Mouse (Mus musculus) embryo, embryonic 9.5 days (tissue): Measurements from ENCODE around the gene Fsd1.

Source experiments
- DNase-seq: peaks from one replicate; pipeline ENCODE4 v3.0.0-alpha.2; 2017; ENCODE audit errors: extremely low spot score

Gene Fsd1

DNA sequence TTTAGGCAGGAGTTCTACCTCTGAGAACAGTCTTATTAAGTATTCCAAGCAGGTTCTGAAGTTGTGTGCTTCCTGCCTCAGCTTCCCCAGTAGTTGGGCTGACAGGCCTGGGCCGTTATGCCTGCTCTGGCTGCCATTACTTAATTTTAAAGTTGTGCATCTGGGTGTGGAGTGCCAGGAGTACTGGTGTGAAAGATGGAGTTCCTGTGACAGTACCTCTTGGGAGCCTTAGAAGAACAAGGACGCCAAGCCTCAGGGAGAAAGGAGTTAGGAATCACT lies 23.6 kb downstream of the Fsd1 start:
- no peak for DNase-seq

GRCm38 (mm10) chr17:56010255-56010654 lies 23.9 kb downstream of the Fsd1 start:
- no peak for DNase-seq

DNA sequence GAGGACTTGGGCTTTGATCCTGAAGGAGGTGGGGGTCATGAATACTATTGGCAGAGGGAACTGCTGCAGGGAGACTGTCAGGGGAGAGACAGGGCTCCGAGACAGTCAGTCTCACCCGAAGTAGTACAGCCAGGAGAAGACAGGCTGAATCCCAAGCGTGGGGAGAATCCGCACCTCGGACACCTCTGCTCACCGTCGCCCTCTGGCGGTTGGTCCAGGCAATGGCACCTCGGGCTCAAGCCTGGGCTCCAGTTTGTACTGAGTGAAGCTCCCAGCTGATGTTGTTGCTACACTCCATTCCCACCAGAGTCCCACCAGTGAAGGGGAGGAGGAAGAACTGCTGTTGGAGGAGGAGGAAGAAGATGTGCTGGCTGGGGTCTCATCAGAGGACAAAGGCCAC lies 24.4 kb downstream of the Fsd1 start:
- DNase-seq, result peak; percentile 81

GRCm38 (mm10) chr17:56011441-56011840 lies 25.1 kb downstream of the Fsd1 start:
- no peak for DNase-seq

GRCm38 (mm10) chr17:56015293-56015692 lies 29.0 kb downstream of the Fsd1 start:
- DNase-seq, result no peak

GRCm38 (mm10) chr17:56016382-56016781 lies 30.1 kb downstream of the Fsd1 start:
- no peak for DNase-seq

- DNase-seq, result no peak
These were observed 30.8 kb downstream of the Fsd1 start for GRCm38 (mm10) chr17:56016793-56017785.

- no peak for DNase-seq
These were observed 31.5 kb downstream of the Fsd1 start for GRCm38 (mm10) chr17:56017848-56018247.

- DNase-seq, result no peak
These were observed 32.2 kb downstream of the Fsd1 start for GRCm38 (mm10) chr17:56018347-56019131.

DNA sequence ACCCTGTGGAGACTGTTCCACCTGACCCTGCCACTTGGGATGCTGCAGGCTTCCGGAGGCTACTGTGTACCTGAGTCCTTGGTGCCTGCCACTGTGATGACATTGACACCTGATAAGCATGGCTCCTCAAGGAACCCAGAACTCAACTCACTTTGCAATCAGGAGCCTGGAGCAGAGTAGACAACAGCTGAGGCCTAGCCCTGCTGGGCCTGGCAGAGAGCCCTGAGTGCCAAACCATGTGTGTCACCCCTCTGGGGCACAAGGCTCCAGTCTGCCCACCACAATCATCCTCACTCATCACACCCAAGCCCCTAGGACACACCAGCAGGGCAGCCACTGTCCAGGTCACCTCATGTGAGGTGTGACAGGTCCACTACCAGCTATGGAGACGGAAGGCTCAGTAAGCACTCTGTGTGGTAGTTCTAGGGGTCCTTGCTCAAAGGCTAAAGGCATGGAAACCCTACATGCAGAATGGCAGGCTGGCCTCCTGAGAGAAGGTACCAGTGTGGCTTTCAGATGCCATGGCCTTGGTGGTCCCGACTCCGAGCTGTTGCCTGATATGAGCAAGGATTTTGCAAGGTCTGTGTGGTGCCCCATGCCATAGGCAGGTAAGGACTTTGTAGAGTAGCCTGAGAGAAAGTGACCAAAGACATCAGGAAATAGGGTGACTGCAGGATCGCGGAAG lies 34.2 kb downstream of the Fsd1 start:
- DNase-seq, result no peak

- no peak for DNase-seq
These were observed 35.0 kb downstream of the Fsd1 start for GRCm38 (mm10) chr17:56021161-56021910.

DNA sequence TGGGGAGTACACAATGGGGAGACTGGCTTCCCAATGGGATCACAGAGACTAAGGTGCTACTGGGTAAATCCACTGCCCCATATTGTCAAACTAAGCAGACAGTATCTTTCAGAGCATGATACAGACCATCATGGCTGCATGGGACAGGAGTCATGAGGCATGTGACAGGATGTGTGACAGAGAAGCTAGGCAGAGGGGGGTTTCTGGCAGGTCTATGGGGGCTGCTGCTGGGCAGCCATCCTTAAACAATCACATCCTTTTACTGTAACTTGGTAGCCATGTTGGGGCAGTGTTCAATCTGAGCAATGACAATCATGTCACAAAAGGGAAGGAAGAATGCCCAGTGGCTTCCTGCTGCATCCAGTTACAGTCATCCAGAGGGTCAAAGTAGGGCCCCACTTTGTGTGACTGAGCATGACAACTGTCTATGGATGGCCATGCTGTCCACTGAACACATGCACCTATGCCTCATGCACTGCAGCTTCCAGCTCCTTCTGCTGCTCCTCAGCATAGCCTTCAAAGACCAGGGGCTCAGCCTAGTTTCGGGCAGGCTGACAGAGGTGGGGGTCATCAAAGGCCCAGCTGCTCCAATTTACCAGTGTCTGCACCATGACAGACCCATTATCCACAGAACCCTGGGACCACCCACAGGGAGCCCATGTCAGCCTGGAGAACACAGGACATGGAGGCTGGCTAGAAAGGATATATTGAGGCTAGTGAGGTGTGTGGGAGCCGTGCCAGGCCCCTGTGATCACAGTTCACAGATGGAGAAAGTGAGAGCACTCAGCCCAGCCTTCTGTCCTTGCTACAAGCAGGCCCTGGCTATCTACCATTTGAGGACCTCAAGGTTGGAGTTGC lies 36.1 kb downstream of the Fsd1 start:
- DNase-seq, result no peak

- DNase-seq, result no peak
These were observed 36.6 kb downstream of the Fsd1 start for GRCm38 (mm10) chr17:56022989-56023290.

GRCm38 (mm10) chr17:56023386-56023785 lies 37.1 kb downstream of the Fsd1 start:
- no peak for DNase-seq

GRCm38 (mm10) chr17:56024476-56024875 lies 38.2 kb downstream of the Fsd1 start:
- DNase-seq, result no peak

GRCm38 (mm10) chr17:56024931-56025330 lies 38.6 kb downstream of the Fsd1 start:
- DNase-seq, result no peak

GRCm38 (mm10) chr17:56026303-56026702 lies 40.0 kb downstream of the Fsd1 start:
- DNase-seq, result no peak

DNA sequence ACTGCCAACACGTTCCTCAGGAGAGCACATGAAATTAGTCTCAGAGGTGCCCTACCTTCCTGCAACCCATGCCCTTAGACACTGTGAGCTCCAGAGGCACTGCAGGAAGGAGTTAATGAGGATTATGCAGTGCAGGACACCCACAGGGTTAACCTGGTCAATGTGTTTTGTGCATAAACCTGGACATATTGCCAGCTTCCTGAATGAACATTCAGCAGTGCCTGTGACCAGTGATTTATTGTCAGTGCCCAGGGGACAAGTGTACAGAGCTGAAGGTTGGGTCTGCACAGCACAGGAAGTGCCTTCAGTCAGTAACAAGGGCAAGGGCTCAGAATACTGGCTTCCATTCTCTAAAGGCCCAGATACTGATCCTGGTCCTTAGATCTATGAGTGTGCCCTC lies 40.6 kb downstream of the Fsd1 start:
- DNase-seq, result no peak

DNA sequence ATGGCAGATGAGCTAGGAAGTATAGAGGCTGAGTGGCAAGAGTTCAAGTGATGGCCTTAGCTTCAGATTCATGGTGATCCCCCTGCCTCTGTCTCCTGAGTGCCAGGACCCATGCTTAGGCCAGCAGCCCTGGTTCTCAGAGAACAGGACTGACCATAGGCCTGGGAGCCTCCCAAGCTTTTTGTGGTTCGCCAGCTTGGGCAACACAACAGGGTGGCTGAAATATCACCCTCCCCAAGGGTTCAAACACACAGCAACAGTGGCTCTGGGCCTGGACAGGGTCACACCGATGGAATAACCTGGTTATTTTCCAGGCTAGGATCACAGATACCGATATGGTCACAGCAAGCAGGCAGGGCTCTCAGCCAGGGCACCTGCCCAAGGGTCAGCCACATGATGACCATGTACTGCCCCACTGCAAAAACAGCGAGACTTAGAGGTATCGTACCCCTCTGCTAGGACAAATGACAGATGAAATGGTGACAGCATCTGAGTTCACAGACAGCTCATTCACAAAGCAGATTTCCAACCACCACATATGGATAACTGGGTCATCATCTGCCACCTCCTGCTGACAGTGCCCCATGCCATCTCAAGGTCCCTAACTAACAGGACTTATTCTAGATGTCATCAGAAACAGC lies 41.6 kb downstream of the Fsd1 start:
- no peak for DNase-seq

DNA sequence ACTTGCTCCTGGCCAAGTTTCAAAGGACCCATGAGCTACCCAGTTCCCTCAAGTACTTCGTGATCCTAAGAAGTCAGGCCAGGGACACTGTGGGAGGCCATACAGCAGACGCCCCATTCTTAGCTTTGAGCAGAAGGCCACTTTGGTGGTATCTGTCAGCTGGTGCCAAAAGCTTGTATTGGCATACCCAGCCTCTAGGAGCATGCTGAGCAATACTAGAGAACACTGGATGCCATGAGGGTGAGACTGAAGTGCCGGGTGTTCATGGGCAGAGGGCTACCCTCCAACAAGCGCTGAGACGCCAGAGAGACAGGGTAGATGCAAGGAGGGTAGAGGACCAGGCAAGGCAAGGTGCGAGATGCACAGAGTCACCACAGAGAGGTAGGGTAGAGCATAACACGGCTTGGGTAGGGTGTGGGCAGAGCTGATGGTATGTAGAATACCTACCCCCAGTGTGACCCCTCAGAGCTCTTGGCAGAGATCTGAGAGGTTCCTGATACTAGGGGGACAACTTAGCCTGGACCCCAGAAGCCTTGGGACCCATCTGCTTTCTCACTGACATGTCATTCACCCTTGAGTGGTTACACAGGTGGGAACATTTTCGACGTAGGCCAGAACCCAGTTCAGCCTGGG lies 44.0 kb downstream of the Fsd1 start:
- no peak for DNase-seq
